Mouse (Mus musculus): Measurements from ENCODE around the gene Glipr1l3. TPM values are rescaled to one million over a fixed set of nuclear protein-coding genes. Genes with fewer than 3 reads are reported as not detected.
"Not testable (repeated sequence)": the region's sequence is repeated elsewhere in the genome, so short reads cannot be mapped to it uniquely, and the experiment has no call there.

Gene Glipr1l3
- polyA plus RNA-seq, 1 experiment: 0.31 TPM

DNA sequence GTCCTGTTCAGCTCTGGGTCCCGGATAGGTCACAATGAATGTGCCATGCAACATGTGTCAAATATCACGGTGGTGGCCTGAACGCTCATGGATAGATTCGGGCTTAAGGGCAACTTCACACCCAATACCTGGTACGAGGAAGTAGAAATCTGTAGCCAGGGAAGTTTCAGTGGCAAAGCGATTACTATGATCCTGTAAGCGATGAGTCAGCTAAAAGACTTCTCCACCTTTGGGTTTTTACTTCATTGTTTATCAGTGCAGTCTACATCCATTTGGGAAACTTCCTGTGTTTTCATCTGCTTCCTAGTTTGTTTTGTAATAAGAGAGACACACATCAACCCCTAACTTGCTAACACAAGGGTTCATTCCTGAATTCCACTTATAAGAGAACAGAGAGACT lies 49.7 kb downstream of the Glipr1l3 start:
- TF ChIP-seq POLR2A (IDR thresholded peaks at IDR 0.05; ENCODE audit: extremely low read depth, insufficient read depth, low read length): no peak
- no peak for TF ChIP-seq CTCF (IDR thresholded peaks at IDR 0.05; ENCODE audit: extremely low read depth, insufficient read depth, low read length)
- Histone ChIP-seq H3K4me1 (ENCODE audit: control insufficient read depth, insufficient read depth, low read length) (no peaks in the 10 kb centered on the region), H3K27ac (ENCODE audit: insufficient read depth, low read length) (no peak overlapping the region), H3K4me3 (ENCODE audit: insufficient read depth, low read length) (no peak overlapping the region)

DNA sequence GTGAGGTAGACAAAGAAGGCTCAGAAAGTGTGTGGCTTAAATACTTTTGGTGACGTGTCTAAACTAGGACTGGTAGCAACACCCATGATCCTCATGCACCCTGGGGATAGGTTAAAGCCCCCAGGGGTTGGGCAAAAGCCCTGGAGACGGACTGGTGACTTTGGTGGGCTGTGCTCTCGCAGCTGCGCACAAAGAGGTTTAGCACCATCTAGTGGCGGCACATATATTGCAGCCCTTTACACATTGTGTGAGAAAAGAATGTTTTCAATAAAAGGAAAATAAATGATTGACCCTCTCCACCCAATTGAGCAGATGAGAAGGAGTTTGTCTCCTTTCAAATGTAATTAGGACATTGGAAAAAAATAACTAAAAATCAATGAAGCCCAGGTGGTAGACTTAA lies 54.3 kb downstream of the Glipr1l3 start:
- TF ChIP-seq CTCF (IDR thresholded peaks at IDR 0.05; ENCODE audit: extremely low read depth, insufficient read depth, low read length): peak; percentile 69

More for the DNA sequence above, 54.3 kb downstream of the Glipr1l3 start:
- H3K27ac ChIP-seq (ENCODE audit: insufficient read depth, low read length); H3K4me1 ChIP-seq (ENCODE audit: control insufficient read depth, insufficient read depth, low read length); H3K4me3 ChIP-seq (ENCODE audit: insufficient read depth, low read length): not testable (repeated sequence)

Other genes starting within 250 kb of the Glipr1l3 start
- 27.9 and 28.5 TPM in 2 replicates for gene Krr1, start 187.7 kb downstream of the Glipr1l3 start, polyA plus RNA-seq (2012; rRNA removed)
- gene Glipr1, start 157.7 kb downstream of the Glipr1l3 start, polyA plus RNA-seq (2012; rRNA removed): 1.0 and 1.3 TPM in 2 replicates
- 0.13 TPM in 1 of 2 replicates, not detected in the other for gene Glipr1l1, start 100.1 kb downstream of the Glipr1l3 start, polyA plus RNA-seq (2012; rRNA removed)
- not detected in 2 replicates for gene Glipr1l2, start 77.0 kb downstream of the Glipr1l3 start, polyA plus RNA-seq (2012; rRNA removed)
- gene Caps2, start 3.3 kb upstream of the Glipr1l3 start, polyA plus RNA-seq (2012; rRNA removed): 0.17 and 0.21 TPM in 2 replicates
- gene Kcnc2, start 110.8 kb upstream of the Glipr1l3 start, polyA plus RNA-seq (2012; rRNA removed): 55.8 and 62.8 TPM in 2 replicates